Mouse (Mus musculus): ENCODE measurements around the gene Gm11444. TPM values are rescaled to one million over a fixed set of nuclear protein-coding genes. Genes with fewer than 3 reads are reported as not detected.
A peak's percentile ranks its signal among the peaks of the same experiment; 100 is the strongest.

Gene Gm11444
- polyA plus RNA-seq, 1 experiment = not detected

DNA sequence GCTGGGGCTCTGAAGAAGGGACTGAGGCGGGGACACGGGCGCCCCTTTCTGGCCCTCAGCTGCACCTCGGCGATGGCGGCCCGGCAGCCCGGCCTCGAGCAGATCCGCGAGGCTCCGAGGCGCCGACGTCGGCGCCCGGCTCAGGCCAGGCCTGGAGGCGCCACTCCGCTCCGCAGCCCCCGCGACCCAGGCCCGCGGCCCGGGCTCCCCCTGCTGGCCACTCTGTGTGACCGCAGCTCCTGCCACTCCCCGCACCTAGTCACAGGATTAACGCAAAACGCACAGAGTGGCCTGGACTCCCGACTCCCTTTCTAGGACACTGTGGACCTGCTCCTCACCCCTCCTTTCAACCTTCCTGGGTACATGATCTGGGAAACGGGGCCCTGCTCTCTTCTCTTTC lies 8.2 kb downstream of the Gm11444 start:
- Histone ChIP-seq H3K4me3 (replicated peaks; ENCODE audit: insufficient read depth, low read depth, low read length) (no peak overlapping the region), H3K27me3 (ENCODE audit: control insufficient read depth, insufficient read depth, low read length) (peaks cover 36% of the 10 kb centered on the region; the same call in 1 of the 2 replicates), H3K4me1 (ENCODE audit: control insufficient read depth, insufficient read depth, low read length) (peaks cover 8% of the 10 kb centered on the region; the same call in 1 of the 2 replicates), H3K27ac (ENCODE audit: insufficient read depth, low read length) (no peak overlapping the region)
- TF ChIP-seq POLR2A (IDR thresholded peaks at IDR 0.05; ENCODE audit: borderline replicate concordance, insufficient read depth, low read length) (no peak), CTCF (IDR thresholded peaks at IDR 0.05; ENCODE audit: borderline replicate concordance, insufficient read depth, low read depth, low read length) (peak; percentile 52; the same call in 1 of the 2 replicates)
- DNase-seq = peak in 1 of 2 experiments; percentile 45
- WGBS = 2% methylated on average over 30 of the region's 32 CpGs

DNA sequence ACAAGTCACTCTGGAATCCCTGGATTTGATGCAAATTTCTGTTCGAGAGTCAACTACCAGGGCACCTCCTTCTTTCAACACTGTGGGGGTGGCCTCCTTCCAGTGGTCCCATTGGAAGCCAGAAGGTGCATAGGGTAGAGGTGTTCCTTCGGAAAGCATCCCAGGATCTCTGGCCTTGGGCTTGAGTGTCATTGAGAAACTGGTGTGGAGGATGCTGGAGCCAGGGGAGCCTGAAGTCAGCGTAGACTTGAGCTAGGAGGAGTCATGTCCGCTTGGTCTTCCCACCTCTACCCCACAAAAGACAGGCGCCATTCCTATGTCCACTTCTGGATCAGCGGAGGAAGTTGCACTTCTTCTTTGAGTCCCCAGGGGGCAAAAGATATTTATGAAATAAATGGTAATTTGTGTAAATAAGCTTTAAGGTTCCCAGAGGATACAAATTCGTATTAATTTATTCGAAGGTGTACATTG lies 8.9 kb downstream of the Gm11444 start:
- TF ChIP-seq POLR2A (IDR thresholded peaks at IDR 0.05; ENCODE audit: borderline replicate concordance, insufficient read depth, low read length) (no peak), CTCF (IDR thresholded peaks at IDR 0.05; ENCODE audit: borderline replicate concordance, insufficient read depth, low read depth, low read length) (no peak)
- H3K27ac ChIP-seq (ENCODE audit: insufficient read depth, low read length) = no peak overlapping the region
- 15% methylated on average over 8 of the region's 8 CpGs for WGBS
- no peak overlapping the region for H3K4me3 ChIP-seq (replicated peaks; ENCODE audit: insufficient read depth, low read depth, low read length)
- H3K4me1 ChIP-seq (ENCODE audit: control insufficient read depth, insufficient read depth, low read length) = peaks cover 8% of the 10 kb centered on the region; the same call in 1 of the 2 replicates
- H3K27me3 ChIP-seq (ENCODE audit: control insufficient read depth, insufficient read depth, low read length) = peaks cover 40% of the 10 kb centered on the region; the same call in 1 of the 2 replicates
- DNase-seq = no peak

DNA sequence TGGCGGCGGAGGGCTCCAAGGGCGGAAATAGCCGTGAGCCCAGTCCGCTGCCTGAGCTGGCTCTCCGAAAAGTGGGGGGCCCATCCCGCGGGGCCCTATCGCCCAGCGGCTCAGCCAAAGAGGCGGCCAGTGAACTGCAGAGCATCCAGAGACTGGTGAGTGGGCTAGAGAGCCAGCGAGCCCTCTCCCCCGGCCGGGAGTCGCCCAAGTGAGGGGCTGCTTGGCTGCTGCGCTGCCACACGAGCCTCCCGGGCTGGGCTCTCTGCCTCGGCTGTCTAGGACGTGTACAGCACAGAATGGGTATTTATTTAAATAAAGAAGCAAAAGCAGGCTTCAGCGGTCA lies 9.4 kb downstream of the Gm11444 start:
- DNase-seq = no peak
- H3K27ac ChIP-seq (ENCODE audit: insufficient read depth, low read length) = no peak overlapping the region
- peaks cover 8% of the 10 kb centered on the region; the same call in 1 of the 2 replicates for H3K4me1 ChIP-seq (ENCODE audit: control insufficient read depth, insufficient read depth, low read length)
- H3K27me3 ChIP-seq (ENCODE audit: control insufficient read depth, insufficient read depth, low read length) = peaks cover 44% of the 10 kb centered on the region; the same call in 1 of the 2 replicates
- H3K4me3 ChIP-seq (replicated peaks; ENCODE audit: insufficient read depth, low read depth, low read length) = no peak overlapping the region
- 3% methylated on average over 21 of the region's 21 CpGs for WGBS
- TF ChIP-seq CTCF (IDR thresholded peaks at IDR 0.05; ENCODE audit: borderline replicate concordance, insufficient read depth, low read depth, low read length) = no peak
- no peak for TF ChIP-seq POLR2A (IDR thresholded peaks at IDR 0.05; ENCODE audit: borderline replicate concordance, insufficient read depth, low read length)

DNA sequence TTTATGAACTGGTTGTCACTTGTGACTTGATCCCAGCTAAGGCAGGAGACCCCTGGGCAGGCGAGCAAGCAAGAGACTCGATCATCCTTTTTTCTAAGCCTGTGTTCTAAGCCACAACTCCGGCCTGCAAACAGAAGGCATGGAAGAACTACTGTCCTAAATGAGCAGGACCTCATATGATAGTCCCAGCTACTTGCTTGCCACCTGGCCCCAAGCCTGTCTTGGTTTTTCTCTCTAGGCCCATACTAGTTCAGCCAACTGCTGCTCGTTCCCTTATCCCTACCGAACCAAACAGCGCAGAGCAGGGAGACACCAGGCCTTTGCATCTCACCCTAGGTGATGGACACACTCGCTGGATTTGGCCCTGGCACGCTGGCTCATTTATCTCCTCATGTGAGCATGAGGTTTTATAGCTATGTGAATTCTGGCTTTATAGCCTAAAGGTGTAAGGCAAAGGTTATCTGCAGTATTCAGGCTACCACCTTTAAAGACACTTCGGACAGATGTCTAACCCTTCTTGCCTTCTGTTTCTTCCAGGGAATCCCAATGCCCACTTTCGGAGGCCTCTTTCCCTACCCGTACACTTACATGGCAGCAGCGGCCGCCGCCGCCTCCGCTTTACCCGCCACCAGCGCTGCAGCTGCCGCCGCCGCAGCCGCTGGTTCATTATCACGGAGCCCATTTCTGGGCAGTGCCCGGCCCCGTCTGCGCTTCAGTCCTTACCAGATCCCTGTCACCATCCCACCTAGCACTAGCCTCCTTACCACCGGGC lies 9.9 kb downstream of the Gm11444 start:
- no peak for TF ChIP-seq CTCF (IDR thresholded peaks at IDR 0.05; ENCODE audit: borderline replicate concordance, insufficient read depth, low read depth, low read length)
- TF ChIP-seq POLR2A (IDR thresholded peaks at IDR 0.05; ENCODE audit: borderline replicate concordance, insufficient read depth, low read length) = no peak
- 24% methylated on average over 27 of the region's 27 CpGs for WGBS
- no peak overlapping the region for H3K4me3 ChIP-seq (replicated peaks; ENCODE audit: insufficient read depth, low read depth, low read length)

DNA sequence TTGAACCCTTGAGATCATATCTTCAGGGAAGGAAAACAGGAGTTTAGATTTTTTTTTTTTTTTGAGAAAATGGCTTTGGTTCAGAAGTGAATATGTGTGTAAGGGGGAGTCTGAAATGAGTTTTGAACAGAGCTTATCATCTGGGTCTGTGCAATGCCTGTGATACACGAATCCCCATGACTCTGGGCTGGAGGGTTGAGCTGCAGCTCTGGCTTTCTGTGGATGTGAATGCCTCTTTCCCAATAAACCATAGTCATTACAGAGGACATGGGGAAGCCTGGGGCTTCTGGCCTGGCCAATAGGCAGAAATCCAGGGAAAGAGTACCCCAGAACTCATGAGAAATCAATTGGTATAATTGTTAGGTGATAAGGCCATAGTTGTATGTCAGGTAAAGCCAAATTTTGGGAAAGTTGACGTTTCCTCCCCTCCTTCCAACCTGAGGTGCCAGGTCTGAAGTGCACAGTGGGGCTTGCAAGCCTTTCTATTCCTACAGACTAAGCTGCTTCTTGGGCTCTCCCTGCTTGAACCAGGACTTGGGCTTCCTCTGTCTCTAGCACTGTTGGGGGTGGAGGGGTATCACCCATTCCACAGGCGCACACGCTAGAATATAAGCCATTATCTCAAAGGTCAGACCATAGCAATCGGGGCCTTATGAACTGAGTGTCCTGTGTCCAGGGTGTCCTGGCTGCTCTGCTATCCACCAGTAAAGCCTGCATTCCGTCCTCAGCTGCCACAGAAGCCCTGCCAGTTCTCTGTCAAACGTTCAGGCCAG lies 10.7 kb downstream of the Gm11444 start:
- 48% methylated on average over 7 of the region's 7 CpGs for WGBS

More for the DNA sequence above, 9.9 kb downstream of the Gm11444 start:
- no peak overlapping the region for H3K27ac ChIP-seq (ENCODE audit: insufficient read depth, low read length)
- peaks cover 8% of the 10 kb centered on the region; the same call in 1 of the 2 replicates for H3K4me1 ChIP-seq (ENCODE audit: control insufficient read depth, insufficient read depth, low read length)
- peaks cover 44% of the 10 kb centered on the region; the same call in 1 of the 2 replicates for H3K27me3 ChIP-seq (ENCODE audit: control insufficient read depth, insufficient read depth, low read length)
- DNase-seq = no peak

DNA sequence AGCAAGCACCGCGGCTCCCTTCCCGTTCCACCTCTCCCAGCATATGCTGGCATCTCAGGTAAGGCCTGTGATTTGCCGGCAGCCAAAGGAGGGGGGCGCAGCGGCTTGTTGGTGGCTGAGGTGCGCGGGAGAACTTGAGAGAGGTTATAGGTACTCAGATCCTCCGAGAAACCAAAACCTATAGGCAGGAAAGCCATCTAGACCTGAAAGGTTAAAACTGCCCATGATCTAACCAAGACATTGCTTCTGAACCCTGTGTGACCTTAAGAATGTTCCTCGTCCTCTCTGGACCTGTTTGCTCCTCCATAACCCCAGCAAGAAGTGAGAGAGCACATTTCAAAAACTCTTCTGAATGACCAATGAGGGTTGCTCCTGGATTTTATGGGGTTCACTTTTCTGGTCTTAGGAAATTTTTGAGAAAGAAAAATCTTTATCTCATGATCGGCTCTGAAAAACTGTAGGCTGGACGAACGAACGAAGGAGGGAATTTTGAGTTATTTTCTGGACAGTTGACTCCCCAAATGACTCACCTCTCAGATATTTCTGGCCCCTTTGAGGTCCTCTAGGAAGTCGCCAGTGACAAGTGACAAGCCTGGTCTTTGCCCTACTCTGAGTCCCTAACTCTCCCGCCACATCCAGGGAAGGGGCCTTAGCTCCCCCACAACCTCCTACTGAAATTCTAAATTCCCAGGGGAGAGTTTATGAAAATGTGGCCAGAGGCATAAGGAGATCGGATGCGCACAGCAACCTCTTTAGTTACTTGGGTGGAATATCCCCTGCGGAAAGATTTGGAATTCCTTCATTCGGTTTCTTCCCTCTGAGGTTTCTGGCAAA lies 11.5 kb downstream of the Gm11444 start:
- peaks cover 46% of the 10 kb centered on the region; the same call in 1 of the 2 replicates for H3K27me3 ChIP-seq (ENCODE audit: control insufficient read depth, insufficient read depth, low read length)
- H3K4me1 ChIP-seq (ENCODE audit: control insufficient read depth, insufficient read depth, low read length) = peaks cover 6% of the 10 kb centered on the region; the same call in 1 of the 2 replicates
- TF ChIP-seq CTCF (IDR thresholded peaks at IDR 0.05; ENCODE audit: borderline replicate concordance, insufficient read depth, low read depth, low read length) (no peak), POLR2A (IDR thresholded peaks at IDR 0.05; ENCODE audit: borderline replicate concordance, insufficient read depth, low read length) (no peak)
- DNase-seq = no peak
- 20% methylated on average over 20 of the region's 20 CpGs for WGBS
- no peak overlapping the region for H3K27ac ChIP-seq (ENCODE audit: insufficient read depth, low read length)
- H3K4me3 ChIP-seq (replicated peaks; ENCODE audit: insufficient read depth, low read depth, low read length) = no peak overlapping the region

More for the DNA sequence above, 10.7 kb downstream of the Gm11444 start:
- H3K4me1 ChIP-seq (ENCODE audit: control insufficient read depth, insufficient read depth, low read length) = peaks cover 8% of the 10 kb centered on the region; the same call in 1 of the 2 replicates
- no peak overlapping the region for H3K27ac ChIP-seq (ENCODE audit: insufficient read depth, low read length)
- H3K4me3 ChIP-seq (replicated peaks; ENCODE audit: insufficient read depth, low read depth, low read length) = no peak overlapping the region
- DNase-seq = no peak
- no peak for TF ChIP-seq CTCF (IDR thresholded peaks at IDR 0.05; ENCODE audit: borderline replicate concordance, insufficient read depth, low read depth, low read length)
- no peak for TF ChIP-seq POLR2A (IDR thresholded peaks at IDR 0.05; ENCODE audit: borderline replicate concordance, insufficient read depth, low read length)
- H3K27me3 ChIP-seq (ENCODE audit: control insufficient read depth, insufficient read depth, low read length) = peaks cover 46% of the 10 kb centered on the region; the same call in 1 of the 2 replicates
